Mouse (Mus musculus): ENCODE results near the gene Cd300lg. TPM values are rescaled to one million over a fixed set of nuclear protein-coding genes. Genes with fewer than 3 reads are reported as not detected.
A peak's percentile ranks its signal among the peaks of the same experiment; 100 is the strongest.

Cd300lg gene
- total RNA-seq, 2 experiments from 2014 or later = 20.2 to 28.6 TPM

- intact Hi-C loops (cut with DNase I; ENCODE audit: low total_unique reads) = no loop called here
- DNase-seq = no peak
Observed at GRCm38 (mm10) chr11:102042971-102043370, 1.7 kb downstream of the Cd300lg start.

GRCm38 (mm10) chr11:102043381-102043780, 2.1 kb downstream of the Cd300lg start:
- intact Hi-C loops (cut with DNase I; ENCODE audit: low total_unique reads) = no loop called here
- DNase-seq = no peak

- no peak for DNase-seq
- intact Hi-C loops (cut with DNase I; ENCODE audit: low total_unique reads) = no loop called here
Observed at GRCm38 (mm10) chr11:102044691-102045212, 3.4 kb downstream of the Cd300lg start.

GRCm38 (mm10) chr11:102046607-102047006, 5.3 kb downstream of the Cd300lg start:
- DNase-seq = no peak
- intact Hi-C loops (cut with DNase I; ENCODE audit: low total_unique reads) = no loop called here

- intact Hi-C loops (cut with DNase I; ENCODE audit: low total_unique reads) = no loop called here
- DNase-seq = no peak
Observed at GRCm38 (mm10) chr11:102049875-102050482, 8.7 kb downstream of the Cd300lg start.

GRCm38 (mm10) chr11:102051541-102051940, 10.2 kb downstream of the Cd300lg start:
- DNase-seq = peak; percentile 72
- intact Hi-C loops (cut with DNase I; ENCODE audit: low total_unique reads) = no loop called here

GRCm38 (mm10) chr11:102051954-102052353, 10.6 kb downstream of the Cd300lg start:
- no peak for DNase-seq
- intact Hi-C loops (cut with DNase I; ENCODE audit: low total_unique reads) = no loop called here

GRCm38 (mm10) chr11:102052697-102053096, 11.4 kb downstream of the Cd300lg start:
- intact Hi-C loops (cut with DNase I; ENCODE audit: low total_unique reads) = no loop called here
- no peak for DNase-seq

- no peak for DNase-seq
- intact Hi-C loops (cut with DNase I; ENCODE audit: low total_unique reads) = no loop called here
Observed at GRCm38 (mm10) chr11:102053183-102053582, 11.9 kb downstream of the Cd300lg start.

GRCm38 (mm10) chr11:102053847-102054246, 12.5 kb downstream of the Cd300lg start:
- DNase-seq = peak; percentile 40
- intact Hi-C loops (cut with DNase I; ENCODE audit: low total_unique reads) = no loop called here

GRCm38 (mm10) chr11:102061236-102061940, 20.1 kb downstream of the Cd300lg start:
- peak; percentile 74 for DNase-seq
- intact Hi-C loops (cut with DNase I; ENCODE audit: low total_unique reads) = loop anchor here (2.0 to 5.0 kb wide), 2 partner anchors 27 to 76 kb away; partner anchors contain the start of gene Mpp2

- intact Hi-C loops (cut with DNase I; ENCODE audit: low total_unique reads) = loop anchor here (2.0 to 5.0 kb wide), 2 partner anchors 27 to 75 kb away; partner anchors contain the start of gene Mpp2
- DNase-seq = no peak
Observed at GRCm38 (mm10) chr11:102061941-102062473, 20.7 kb downstream of the Cd300lg start.

- DNase-seq = no peak
- intact Hi-C loops (cut with DNase I; ENCODE audit: low total_unique reads) = loop anchor here (5.0 kb wide), 1 partner anchor 74 kb away; no protein-coding TSS in a partner anchor
Observed at GRCm38 (mm10) chr11:102063076-102063475, 21.8 kb downstream of the Cd300lg start.

GRCm38 (mm10) chr11:102068969-102069368, 27.7 kb downstream of the Cd300lg start:
- intact Hi-C loops (cut with DNase I; ENCODE audit: low total_unique reads) = no loop called here
- DNase-seq = no peak

GRCm38 (mm10) chr11:102069633-102070032, 28.3 kb downstream of the Cd300lg start:
- no peak for DNase-seq
- intact Hi-C loops (cut with DNase I; ENCODE audit: low total_unique reads) = no loop called here

GRCm38 (mm10) chr11:102070426-102070825, 29.1 kb downstream of the Cd300lg start:
- no peak for DNase-seq
- intact Hi-C loops (cut with DNase I; ENCODE audit: low total_unique reads) = no loop called here

GRCm38 (mm10) chr11:102072729-102073128, 31.4 kb downstream of the Cd300lg start:
- intact Hi-C loops (cut with DNase I; ENCODE audit: low total_unique reads) = no loop called here
- DNase-seq = no peak

GRCm38 (mm10) chr11:102073722-102074121, 32.4 kb downstream of the Cd300lg start:
- intact Hi-C loops (cut with DNase I; ENCODE audit: low total_unique reads) = no loop called here
- no peak for DNase-seq

- intact Hi-C loops (cut with DNase I; ENCODE audit: low total_unique reads) = no loop called here
- DNase-seq = peak; percentile 67
Observed at GRCm38 (mm10) chr11:102082322-102082721, 41.0 kb downstream of the Cd300lg start.

GRCm38 (mm10) chr11:102083193-102083592, 41.9 kb downstream of the Cd300lg start:
- intact Hi-C loops (cut with DNase I; ENCODE audit: low total_unique reads) = no loop called here
- no peak for DNase-seq

All from gastrocnemius, postnatal 14 days (tissue).